Mouse (Mus musculus) Patski (cell line): ENCODE data around the gene Chka. TPM values are rescaled to one million over a fixed set of nuclear protein-coding genes. Genes with fewer than 3 reads are reported as not detected.
A peak's percentile ranks its signal among the peaks of the same experiment; 100 is the strongest.

Source experiments
- ATAC-seq: fragments of 100-300 bp; one replicate; pipeline ENCODE4 v1.8.0; 2021
- CTCF ChIA-PET: fragments of 350-600 bp; sonication (Branson Sonifier 250); formaldehyde crosslinking; loops from one replicate; lab custom pipeline; 2022; ENCODE audit warnings: inconsistent platforms; lab: Charles Lee
- POLR2A ChIA-PET: fragments of 350-600 bp; sonication (Branson Sonifier 250); formaldehyde crosslinking; loops from one replicate; lab custom pipeline; 2022; ENCODE audit warnings: antibody characterized with exemption, inconsistent platforms; lab: Charles Lee
- DNase-seq: peaks from one replicate; pipeline ENCODE4 v3.0.0-alpha.2; 2011; ENCODE audit warnings: low read depth, low spot score
- H3K27me3 ChIP-seq: fragments of 371-371 bp; one replicate; pipeline ENCODE4 v1.5.1; 2021
- CTCF ChIP-seq: fragments of 100-300 bp; IDR thresholded peaks from one replicate; pipeline ENCODE4 v1.5.1; 2021
- in situ Hi-C: fragments of 300-500 bp; cut with MboI; formaldehyde crosslinking; loops from 3 replicates; pipeline ENCODE4 v1.11.1; 2018; ENCODE audit warnings: low pct_unique_long_range_greater_than_20kb, mixed read lengths
- polyA plus RNA-seq: library from polyadenylated mRNA; unstranded; gene quantifications from one replicate; pipeline ENCODE4 v1.2.3, GENCODE M21; 2021

Chka gene
- polyA plus RNA-seq, 1 experiment from 2014 or later: 169 TPM

GRCm38 (mm10) chr19:3832851-3833353 is 18.7 kb upstream of the Chka start:
- POLR2A ChIA-PET: interaction anchor here (0.6 to 0.8 kb wide), 2 partner anchors 8 to 18 kb away, joined by 3 read pairs; no protein-coding TSS in a partner anchor
- H3K27me3 ChIP-seq: no peaks in the 10 kb centered on the region
- no peak for TF ChIP-seq CTCF
- no peak for DNase-seq
- in situ Hi-C loops: no loop called here
- CTCF ChIA-PET: interaction anchor here (0.7 to 0.9 kb wide), 2 partner anchors 16 to 18 kb away, joined by 3 to 5 read pairs; no protein-coding TSS in a partner anchor
- ATAC-seq: peak; percentile 85

- no peak for TF ChIP-seq CTCF
- in situ Hi-C loops: no loop called here
- ATAC-seq: no peak
- H3K27me3 ChIP-seq: no peaks in the 10 kb centered on the region
- no peak for DNase-seq
- ChIA-PET CTCF (no interaction called here), POLR2A (no interaction called here)
Measured at GRCm38 (mm10) chr19:3834301-3834700, 17.3 kb upstream of the Chka start.

GRCm38 (mm10) chr19:3836791-3837190 is 14.8 kb upstream of the Chka start:
- in situ Hi-C loops: no loop called here
- POLR2A ChIA-PET: no interaction called here
- CTCF ChIA-PET: interaction anchor here (1.1 to 1.4 kb wide), 2 partner anchors 9 to 12 kb away, joined by 3 read pairs; no protein-coding TSS in a partner anchor

GRCm38 (mm10) chr19:3838931-3839330 is 12.6 kb upstream of the Chka start:
- no peaks in the 10 kb centered on the region for H3K27me3 ChIP-seq
- POLR2A ChIA-PET: interaction anchor here (0.6 to 1.8 kb wide), 3 partner anchors 11 to 28 kb away, joined by 3 to 9 read pairs (median 5); no protein-coding TSS in a partner anchor
- TF ChIP-seq CTCF: no peak
- ATAC-seq (no peak), DNase-seq (peak; percentile 34)
- CTCF ChIA-PET: interaction anchor here (1.0 kb wide), 1 partner anchor 10 kb away, joined by 3 read pairs; no protein-coding TSS in a partner anchor
- in situ Hi-C loops: no loop called here

More at GRCm38 (mm10) chr19:3836791-3837190, 14.8 kb upstream of the Chka start:
- no peak for DNase-seq
- no peaks in the 10 kb centered on the region for H3K27me3 ChIP-seq
- no peak for TF ChIP-seq CTCF
- no peak for ATAC-seq

GRCm38 (mm10) chr19:3839686-3840085 is 11.9 kb upstream of the Chka start:
- in situ Hi-C loops: no loop called here

GRCm38 (mm10) chr19:3840214-3840651 is 11.3 kb upstream of the Chka start:
- ChIA-PET CTCF (interaction anchor here (2.0 kb wide), 1 partner anchor 10 kb away, joined by 10 read pairs; the partner anchor contains the start of gene Chka), POLR2A (interaction anchor here (0.7 to 1.8 kb wide), 5 partner anchors 9 to 508 kb away, joined by 3 to 9 read pairs (median 4); no protein-coding TSS in a partner anchor)
- no peak for TF ChIP-seq CTCF
- no peak for DNase-seq
- in situ Hi-C loops: no loop called here
- H3K27me3 ChIP-seq: no peaks in the 10 kb centered on the region
- ATAC-seq: no peak

More at GRCm38 (mm10) chr19:3839686-3840085, 11.9 kb upstream of the Chka start:
- POLR2A ChIA-PET: interaction anchor here (0.6 to 1.8 kb wide), 6 partner anchors 8 to 29 kb away, joined by 3 to 9 read pairs (median 4); no protein-coding TSS in a partner anchor
- CTCF ChIA-PET: interaction anchor here (1.0 to 2.0 kb wide), 2 partner anchors 9 to 11 kb away, joined by 3 to 10 read pairs; partner anchors contain the start of gene Chka
- TF ChIP-seq CTCF: no peak
- peak; percentile 38 for DNase-seq
- ATAC-seq: peak; percentile 73
- H3K27me3 ChIP-seq: no peaks in the 10 kb centered on the region

- POLR2A ChIA-PET: interaction anchor here (0.7 to 1.8 kb wide), 4 partner anchors 9 to 509 kb away, joined by 3 to 9 read pairs (median 4); no protein-coding TSS in a partner anchor
- TF ChIP-seq CTCF: no peak
- ATAC-seq (no peak), DNase-seq (no peak)
- CTCF ChIA-PET: interaction anchor here (2.0 kb wide), 1 partner anchor 10 kb away, joined by 10 read pairs; the partner anchor contains the start of gene Chka
- no peaks in the 10 kb centered on the region for H3K27me3 ChIP-seq
- in situ Hi-C loops: no loop called here
Measured at GRCm38 (mm10) chr19:3840685-3841084, 10.9 kb upstream of the Chka start.

- CTCF ChIA-PET: no interaction called here
Measured at GRCm38 (mm10) chr19:3842359-3843148, 9.0 kb upstream of the Chka start.

GRCm38 (mm10) chr19:3843629-3844028 is 7.9 kb upstream of the Chka start:
- no peak for ATAC-seq
- TF ChIP-seq CTCF: no peak
- no peak for DNase-seq
- no peaks in the 10 kb centered on the region for H3K27me3 ChIP-seq
- ChIA-PET CTCF (no interaction called here), POLR2A (no interaction called here)
- in situ Hi-C loops: no loop called here

More at GRCm38 (mm10) chr19:3842359-3843148, 9.0 kb upstream of the Chka start:
- POLR2A ChIA-PET: interaction anchor here (0.6 kb wide), 1 partner anchor 350 kb away, joined by 4 read pairs; no protein-coding TSS in a partner anchor
- DNase-seq: no peak
- ATAC-seq: no peak
- no peaks in the 10 kb centered on the region for H3K27me3 ChIP-seq
- in situ Hi-C loops: no loop called here
- TF ChIP-seq CTCF: no peak

- DNase-seq (no peak), ATAC-seq (no peak)
- CTCF ChIA-PET: interaction anchor here (1.1 kb wide), 1 partner anchor 30 kb away, joined by 3 read pairs; no protein-coding TSS in a partner anchor
- no peaks in the 10 kb centered on the region for H3K27me3 ChIP-seq
- no peak for TF ChIP-seq CTCF
- POLR2A ChIA-PET: no interaction called here
- in situ Hi-C loops: no loop called here
Measured at GRCm38 (mm10) chr19:3844836-3845235, 6.7 kb upstream of the Chka start.
